Mouse (Mus musculus): ENCODE measurements around the gene Serpina3m.
"Not testable (repeated sequence)": the region's sequence is repeated elsewhere in the genome, so short reads cannot be mapped to it uniquely, and the experiment has no call there.

Serpina3m gene

GRCm38 (mm10) chr12:104338226-104338625 lies at the start of gene Serpina3m, which contains the start of gene Serpina3k:
Serpina3m (plus strand) TSS chr12:104338486.
Serpina3k (plus strand) TSS chr12:104338486.
- DNase-seq: not testable (repeated sequence)

GRCm38 (mm10) chr12:104289872-104290271 lies 48.4 kb upstream of the Serpina3m start:
- DNase-seq: no peak

GRCm38 (mm10) chr12:104293963-104294362 lies 44.3 kb upstream of the Serpina3m start:
- DNase-seq: no peak

GRCm38 (mm10) chr12:104298049-104298448 lies 40.2 kb upstream of the Serpina3m start:
- no peak for DNase-seq

- no peak for DNase-seq
Observed at GRCm38 (mm10) chr12:104305991-104306390, 32.3 kb upstream of the Serpina3m start.

GRCm38 (mm10) chr12:104314253-104314652 lies 24.0 kb upstream of the Serpina3m start, which contains the start of gene Serpina3j:
Serpina3j (plus strand) TSS chr12:104314553.
- DNase-seq: no peak

- no peak for DNase-seq
Observed at GRCm38 (mm10) chr12:104322454-104322853, 15.8 kb upstream of the Serpina3m start.

GRCm38 (mm10) chr12:104331701-104332100 lies 6.6 kb upstream of the Serpina3m start:
- DNase-seq: no peak

GRCm38 (mm10) chr12:104336873-104337272 lies 1.4 kb upstream of the Serpina3m start:
- DNase-seq: not testable (repeated sequence)

GRCm38 (mm10) chr12:104338705-104339104 lies 419 bp downstream of the Serpina3m start:
- no peak for DNase-seq

GRCm38 (mm10) chr12:104342489-104342888 lies 4.2 kb downstream of the Serpina3m start:
- DNase-seq: not testable (repeated sequence)

- no peak for DNase-seq
Observed at GRCm38 (mm10) chr12:104345181-104345580, 6.9 kb downstream of the Serpina3m start.

GRCm38 (mm10) chr12:104345707-104346106 lies 7.4 kb downstream of the Serpina3m start:
- no peak for DNase-seq

- DNase-seq: no peak
Observed at GRCm38 (mm10) chr12:104347091-104347490, 8.8 kb downstream of the Serpina3m start.

GRCm38 (mm10) chr12:104351812-104352211 lies 13.5 kb downstream of the Serpina3m start:
- DNase-seq: peak; percentile 73 to 74

GRCm38 (mm10) chr12:104356006-104356405 lies 17.7 kb downstream of the Serpina3m start:
- DNase-seq: no peak

GRCm38 (mm10) chr12:104369986-104370385 lies 31.7 kb downstream of the Serpina3m start:
- no peak for DNase-seq

- not testable (repeated sequence) for DNase-seq
Observed at GRCm38 (mm10) chr12:104377179-104377578, 38.9 kb downstream of the Serpina3m start.

- DNase-seq: not testable (repeated sequence)
Observed at GRCm38 (mm10) chr12:104378351-104378750, 40.1 kb downstream of the Serpina3m start.

- DNase-seq: not testable (repeated sequence)
Observed at GRCm38 (mm10) chr12:104378815-104379214, 40.5 kb downstream of the Serpina3m start.

- DNase-seq: no peak
Observed at GRCm38 (mm10) chr12:104379856-104380255, 41.6 kb downstream of the Serpina3m start.

- DNase-seq: not testable (repeated sequence)
Observed at GRCm38 (mm10) chr12:104381071-104381604, 42.9 kb downstream of the Serpina3m start.

GRCm38 (mm10) chr12:104385987-104386386 lies 47.7 kb downstream of the Serpina3m start:
- not testable (repeated sequence) for DNase-seq

- DNase-seq: not testable (repeated sequence)
Observed at GRCm38 (mm10) chr12:104386878-104387277, 48.6 kb downstream of the Serpina3m start.

- no peak for DNase-seq
Observed at GRCm38 (mm10) chr12:104388477-104388876, 50.2 kb downstream of the Serpina3m start.
